ENCODE assay signal across 14 mouse cellular contexts in the genomic region with DNA sequence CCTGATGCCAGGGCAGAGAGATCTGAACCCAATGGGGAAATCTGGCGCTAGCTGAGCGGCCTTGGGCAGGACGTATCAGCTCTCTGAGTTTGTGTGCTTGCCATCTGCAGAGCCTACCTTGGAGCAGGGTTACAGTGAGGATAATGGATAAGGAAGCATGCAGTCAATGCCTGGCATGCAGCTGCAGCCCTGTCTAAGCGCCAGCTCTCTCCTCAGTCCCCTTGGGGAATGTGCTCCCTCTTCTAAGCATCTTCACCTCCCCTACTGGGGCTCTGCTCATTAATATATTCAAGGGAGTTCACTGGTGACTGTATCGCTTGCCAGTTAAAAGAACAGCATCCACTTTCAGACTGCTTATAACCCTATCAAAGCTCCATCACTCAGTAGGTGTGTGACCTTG. TPM values are rescaled to one million over a fixed set of nuclear protein-coding genes. Genes with fewer than 3 reads are reported as not detected.
DNase-seq lines count a peak whose midpoint lies in the region; ATAC-seq lines count a peak whose summit lies in the region.
"Had no signal": no experiment of that assay in that cellular context is flagged by ENCODE, and none has a peak within 500 bp of the region (broad histone marks: within the 10 kb centered on the region; RNA-seq: fewer than 3 reads in every experiment).

No protein-coding gene starts in this region.

- no peak overlapping the region for H3K9ac ChIP-seq in heart, embryonic 11.5 days (ENCODE audit: low read depth, low read length)
- H3K9ac ChIP-seq in midbrain, embryonic 14.5 days (replicated peaks; ENCODE audit: low read length) = no peak overlapping the region
- H3K9ac ChIP-seq in forebrain, embryonic 14.5 days (ENCODE audit: low read length) = no peak overlapping the region
- H3K9ac ChIP-seq in neural tube, embryonic 12.5 days = no peak overlapping the region
- H3K9ac ChIP-seq: midbrain, embryonic 12.5 days had no signal

- no peak for DNase-seq in heart, adult 9 months (ENCODE audit: low spot score in 2 of 2)
- DNase-seq in midbrain, embryonic 14.5 days = peak; percentile 67
- no peak for DNase-seq in midbrain, embryonic 10.5 days (ENCODE audit: low spot score)
- DNase-seq in forebrain, embryonic 14.5 days (ENCODE audit: low spot score) = peak; percentile 50
- DNase-seq in urinary bladder, adult 2 months (ENCODE audit: low spot score) = no peak
- DNase-seq: cerebellum, postnatal 36 days; gastrocnemius, postnatal 25 days had no signal

- H3K36me3 ChIP-seq in heart, embryonic 11.5 days (ENCODE audit: control insufficient read depth, insufficient read depth, low read length) = no peaks in the 10 kb centered on the region
- H3K36me3 ChIP-seq in midbrain, embryonic 14.5 days (ENCODE audit: control insufficient read depth, insufficient read depth, low read length) = no peaks in the 10 kb centered on the region
- no peaks in the 10 kb centered on the region for H3K36me3 ChIP-seq in midbrain, embryonic 10.5 days
- H3K36me3 ChIP-seq in forebrain, embryonic 14.5 days (ENCODE audit: control insufficient read depth, insufficient read depth, low read length) = no peaks in the 10 kb centered on the region
- H3K36me3 ChIP-seq in neural tube, embryonic 12.5 days = no peaks in the 10 kb centered on the region
- H3K36me3 ChIP-seq: midbrain, embryonic 12.5 days had no signal

- WGBS in heart, embryonic 11.5 days (ENCODE audit: insufficient replicate concordance) = 44% methylated on average over 5 of the region's 5 CpGs
- 44% methylated on average over 5 of the region's 5 CpGs for WGBS in midbrain, embryonic 14.5 days
- 73% methylated on average over 5 of the region's 5 CpGs for WGBS in midbrain, embryonic 10.5 days
- WGBS in forebrain, embryonic 14.5 days = 53% methylated on average over 5 of the region's 5 CpGs
- 49% methylated on average over 5 of the region's 5 CpGs for WGBS in neural tube, embryonic 12.5 days

- H3K27ac ChIP-seq in heart, embryonic 11.5 days (ENCODE audit: low read depth, low read length) = peak overlapping the region; percentile 79
- peak overlapping the region; percentile 9; the same call in 1 of the 2 replicates for H3K27ac ChIP-seq in midbrain, embryonic 14.5 days (replicated peaks; ENCODE audit: low read depth, low read length)
- H3K27ac ChIP-seq in midbrain, embryonic 10.5 days (replicated peaks) = no peak overlapping the region
- no peak overlapping the region for H3K27ac ChIP-seq in forebrain, embryonic 14.5 days (ENCODE audit: low read depth, low read length)
- no peak overlapping the region for H3K27ac ChIP-seq in neural tube, embryonic 12.5 days
- H3K27ac ChIP-seq: layer of hippocampus, adult 2 months; midbrain, embryonic 12.5 days had no signal

- no peak overlapping the region; the same call in 1 of the 2 replicates for H3K4me2 ChIP-seq in heart, embryonic 11.5 days
- no peak overlapping the region for H3K4me2 ChIP-seq in midbrain, embryonic 14.5 days (ENCODE audit: low read length)
- no peak overlapping the region for H3K4me2 ChIP-seq in forebrain, embryonic 14.5 days (ENCODE audit: low read length)
- H3K4me2 ChIP-seq in neural tube, embryonic 12.5 days (replicated peaks) = no peak overlapping the region
- H3K4me2 ChIP-seq: midbrain, embryonic 12.5 days had no signal

- H3K4me3 ChIP-seq in heart, embryonic 11.5 days (ENCODE audit: low read depth, low read length) = no peak overlapping the region
- no peak overlapping the region for H3K4me3 ChIP-seq in midbrain, embryonic 14.5 days (replicated peaks; ENCODE audit: low read depth, low read length)
- H3K4me3 ChIP-seq in midbrain, embryonic 10.5 days = no peak overlapping the region
- H3K4me3 ChIP-seq in forebrain, embryonic 14.5 days (ENCODE audit: low read depth, low read length) = no peak overlapping the region
- H3K4me3 ChIP-seq in neural tube, embryonic 12.5 days = no peak overlapping the region
- H3K4me3 ChIP-seq: layer of hippocampus, adult 2 months; midbrain, embryonic 12.5 days had no signal

- no peak for ATAC-seq in heart, embryonic 11.5 days (replicated peaks; ENCODE audit: insufficient number of reproducible peaks, low FRiP score, low TSS enrichment)
- peak; percentile 59; the same call in 1 of the 2 replicates for ATAC-seq in midbrain, embryonic 14.5 days (ENCODE audit: low FRiP score, low TSS enrichment)
- peak; percentile 26; the same call in 1 of the 2 replicates for ATAC-seq in forebrain, embryonic 14.5 days
- ATAC-seq in neural tube, embryonic 12.5 days (ENCODE audit: low FRiP score, low read depth) = peak; percentile 52
- no peak for ATAC-seq in erythroid progenitor cell, adult 5-6 weeks (replicated peaks; ENCODE audit: low FRiP score, poor library complexity, severe bottlenecking)
- ATAC-seq: CD4-positive, CD25-positive, alpha-beta regulatory T cell, adult 4 months; intestine, embryonic 16.5 days had no signal

- no peaks in the 10 kb centered on the region for H3K27me3 ChIP-seq in heart, embryonic 11.5 days (ENCODE audit: control insufficient read depth, insufficient read depth, low read length)
- no peaks in the 10 kb centered on the region for H3K27me3 ChIP-seq in midbrain, embryonic 14.5 days (ENCODE audit: control insufficient read depth, insufficient read depth, low read length)
- H3K27me3 ChIP-seq in midbrain, embryonic 10.5 days (ENCODE audit: low read depth, poor library complexity, severe bottlenecking) = 0 out of 2 replicates have a peak, but pooled peaks cover 9% of the 10 kb centered on the region
- 0 out of 2 replicates have a peak, but pooled peaks cover 3% of the 10 kb centered on the region for H3K27me3 ChIP-seq in forebrain, embryonic 14.5 days (replicated peaks; ENCODE audit: control insufficient read depth, insufficient read depth, low read length)
- H3K27me3 ChIP-seq in neural tube, embryonic 12.5 days (replicated peaks) = no peaks in the 10 kb centered on the region

- no peaks in the 10 kb centered on the region for H3K9me3 ChIP-seq in heart, embryonic 11.5 days (replicated peaks; ENCODE audit: control insufficient read depth, low read length)
- H3K9me3 ChIP-seq in midbrain, embryonic 14.5 days (ENCODE audit: control insufficient read depth, low read length) = no peaks in the 10 kb centered on the region
- H3K9me3 ChIP-seq in midbrain, embryonic 10.5 days (replicated peaks) = no peaks in the 10 kb centered on the region
- no peaks in the 10 kb centered on the region for H3K9me3 ChIP-seq in forebrain, embryonic 14.5 days (replicated peaks; ENCODE audit: control insufficient read depth, low read length)
- H3K9me3 ChIP-seq in neural tube, embryonic 12.5 days = no peaks in the 10 kb centered on the region
- H3K9me3 ChIP-seq: midbrain, embryonic 12.5 days had no signal

- H3K4me1 ChIP-seq in heart, embryonic 11.5 days (ENCODE audit: control insufficient read depth, insufficient read depth, low read length) = peaks cover 22% of the 10 kb centered on the region
- peaks cover 15% of the 10 kb centered on the region for H3K4me1 ChIP-seq in midbrain, embryonic 14.5 days (ENCODE audit: control insufficient read depth, insufficient read depth, low read length)
- peaks cover 9% of the 10 kb centered on the region for H3K4me1 ChIP-seq in midbrain, embryonic 10.5 days
- H3K4me1 ChIP-seq in forebrain, embryonic 14.5 days (ENCODE audit: control insufficient read depth, insufficient read depth, low read length) = peaks cover 19% of the 10 kb centered on the region
- H3K4me1 ChIP-seq in neural tube, embryonic 12.5 days = peaks cover 18% of the 10 kb centered on the region

RNA-seq across cellular contexts. Expression of a gene that starts 29.7 kb away (rescaled TPM):
- polyA plus RNA-seq in heart, embryonic 11.5 days (2014; fragmentation: Nextera tagmentation; extraction: Ambion mirVana) = 0.27 and 0.43 TPM in 2 replicates
- polyA plus RNA-seq in midbrain, embryonic 14.5 days (2014; fragmentation: Nextera tagmentation; extraction: Ambion mirVana) = 3.7 TPM in 2 replicates
- polyA plus RNA-seq in midbrain, embryonic 10.5 days (2016; fragmentation: Nextera tagmentation; extraction: Ambion mirVana) = 0.33 and 0.52 TPM in 2 replicates
- 1.4 and 1.6 TPM in 2 replicates for polyA plus RNA-seq in forebrain, embryonic 14.5 days (2014; fragmentation: Nextera tagmentation; extraction: Ambion mirVana)
- polyA plus RNA-seq in neural tube, embryonic 12.5 days (2016; fragmentation: Nextera tagmentation; extraction: Ambion mirVana) = 1.6 and 2.0 TPM in 2 replicates
- polyA plus RNA-seq in urinary bladder, adult 2 months (2012; rRNA removed) = 0.59 and 0.63 TPM in 2 replicates
- not detected in 2 replicates for total RNA-seq in erythroid progenitor cell, adult 5-6 weeks (2015; ENCODE audit: low replicate concordance)
- total RNA-seq in erythroid progenitor cell, adult 5-6 weeks (2017; ENCODE audit: low replicate concordance) = not detected in 2 replicates

Comparison
In these comparisons a context has a peak if more than half of its experiments do, and no peak if none do; other contexts are left out.
1. H3K27ac ChIP-seq: peak in heart, embryonic 11.5 days (single experiment) and midbrain, embryonic 14.5 days (single experiment); none in midbrain, embryonic 10.5 days (single experiment), forebrain, embryonic 14.5 days (single experiment) and neural tube, embryonic 12.5 days (single experiment).
2. DNase-seq: peak in midbrain, embryonic 14.5 days (single experiment) and forebrain, embryonic 14.5 days (single experiment); none in heart, adult 9 months (0 of 2), midbrain, embryonic 10.5 days (single experiment) and urinary bladder, adult 2 months (single experiment).
3. ATAC-seq: peak in midbrain, embryonic 14.5 days (single experiment), forebrain, embryonic 14.5 days (single experiment) and neural tube, embryonic 12.5 days (single experiment); none in heart, embryonic 11.5 days (single experiment) and erythroid progenitor cell, adult 5-6 weeks (single experiment).